Mouse (Mus musculus): ENCODE data around the gene Jazf1. TPM values are rescaled to one million over a fixed set of nuclear protein-coding genes. Genes with fewer than 3 reads are reported as not detected.

The Jazf1 gene
- total and polyA plus RNA-seq, 3 experiments, result not detected

DNA sequence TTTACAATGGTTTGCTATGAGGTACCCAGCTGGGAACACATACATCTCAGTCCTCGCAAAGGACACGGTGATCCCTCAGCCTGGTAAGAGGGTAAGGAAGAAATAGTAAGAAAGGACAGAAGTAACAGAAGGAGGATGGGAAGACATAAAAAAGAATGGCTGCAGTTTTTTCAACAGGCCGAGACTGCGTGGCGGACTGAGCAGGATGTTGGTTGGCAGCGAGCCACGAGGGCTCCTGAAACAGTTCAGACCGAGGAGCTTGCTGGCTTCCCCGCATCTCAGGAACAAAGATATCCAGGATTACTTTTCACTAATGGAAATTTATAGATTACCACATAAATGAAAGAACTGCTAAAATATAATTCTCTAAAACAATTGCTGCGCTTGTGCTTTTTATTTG is 131.4 kb downstream of the Jazf1 start:
- Histone ChIP-seq H3K79me2 (ENCODE audit: control insufficient read depth, insufficient read depth, low read length, poor library complexity) (no peaks in the 10 kb centered on the region), H3K4me1 (ENCODE audit: control insufficient read depth in 1 of 2, insufficient read depth in 2 of 2, low read length in 2 of 2) (no peaks in the 10 kb centered on the region), H3K9ac (ENCODE audit: control insufficient read depth, low read depth, low read length, poor library complexity, severe bottlenecking) (no peak overlapping the region), H3K27me3 (ENCODE audit: control insufficient read depth in 1 of 2, insufficient read depth in 2 of 2, low read length in 2 of 2) (peaks cover 0 to 2% of the 10 kb centered on the region in 2 experiments; a peak in 1 of 4 replicates), H3K36me3 (ENCODE audit: control insufficient read depth in 1 of 2, insufficient read depth in 2 of 2, low read length in 2 of 2) (no peaks in the 10 kb centered on the region), H3K27ac (ENCODE audit: control insufficient read depth, low read depth, low read length) (no peak overlapping the region), H3K9me3 (replicated peaks; ENCODE audit: insufficient read depth, low read length) (no peaks in the 10 kb centered on the region), H3K4me3 (ENCODE audit: control insufficient read depth in 1 of 2, insufficient read depth in 1 of 2, low read depth in 2 of 2, low read length in 2 of 2) (no peak overlapping the region)
- TF ChIP-seq MYB (IDR thresholded peaks at IDR 0.05; ENCODE audit: low read depth, low read length), result no peak
- TF ChIP-seq CTCF (IDR thresholded peaks at IDR 0.05 in 2 of 3, conservative IDR thresholded peaks at IDR 0.05 in 1 of 3; ENCODE audit: control insufficient read depth in 1 of 3, insufficient read depth in 1 of 3, low read depth in 2 of 3, low read length in 3 of 3, poor library complexity in 1 of 3, severe bottlenecking in 1 of 3), result no peak
- TF ChIP-seq ZNF384 (IDR thresholded peaks at IDR 0.05; ENCODE audit: low read depth, low read length), result no peak
- no peak for TF ChIP-seq ETS1 (IDR thresholded peaks at IDR 0.05; ENCODE audit: low read depth, low read length)
- no peak for TF ChIP-seq USF1 (IDR thresholded peaks at IDR 0.05; ENCODE audit: low read depth, low read length)
- TF ChIP-seq MYC (IDR thresholded peaks at IDR 0.05; ENCODE audit: low read depth, low read length), result no peak
- TF ChIP-seq RCOR1 (IDR thresholded peaks at IDR 0.05; ENCODE audit: low read depth, low read length), result no peak
- TF ChIP-seq BHLHE40 (IDR thresholded peaks at IDR 0.05; ENCODE audit: borderline replicate concordance, low read depth, low read length), result no peak
- TF ChIP-seq USF2 (IDR thresholded peaks at IDR 0.05; ENCODE audit: borderline replicate concordance in 1 of 2, insufficient read depth in 1 of 2, low read depth in 1 of 2, low read length in 2 of 2), result no peak
- TF ChIP-seq ZC3H11A (IDR thresholded peaks at IDR 0.05; ENCODE audit: low read depth, low read length), result no peak
- no peak for TF ChIP-seq NELFE (IDR thresholded peaks at IDR 0.05; ENCODE audit: low read depth, low read length)
- no peak for TF ChIP-seq JUND (IDR thresholded peaks at IDR 0.05; ENCODE audit: low read depth, low read length)
- no peak for TF ChIP-seq POLR2AphosphoS5 (IDR thresholded peaks at IDR 0.05; ENCODE audit: borderline replicate concordance, low read depth, low read length)
- no peak for DNase-seq (ENCODE audit: low read depth, low spot score)

DNA sequence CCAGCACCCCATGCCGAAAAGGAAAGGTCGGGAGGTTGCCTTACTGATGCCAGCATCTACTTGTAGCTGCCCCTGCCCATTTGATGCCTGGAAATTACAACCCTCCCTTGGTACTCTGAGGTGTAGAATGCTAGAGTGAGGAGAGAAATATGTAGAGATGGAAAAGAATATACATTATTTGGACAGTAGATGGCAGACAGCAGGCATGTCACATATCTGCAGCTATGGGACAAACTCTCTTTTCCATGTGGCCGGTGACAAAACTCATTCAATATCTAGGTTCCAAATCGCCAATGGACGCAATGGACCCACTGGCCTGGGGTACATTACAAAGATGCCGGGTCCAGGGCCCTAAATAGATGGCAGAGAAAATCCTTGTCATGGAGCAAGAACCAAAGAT is 134.4 kb downstream of the Jazf1 start:
- no peak overlapping the region for H3K27ac ChIP-seq (ENCODE audit: control insufficient read depth, low read depth, low read length)
- H3K9me3 ChIP-seq (replicated peaks; ENCODE audit: insufficient read depth, low read length), result no peaks in the 10 kb centered on the region
- H3K4me1 ChIP-seq (ENCODE audit: control insufficient read depth in 1 of 2, insufficient read depth in 2 of 2, low read length in 2 of 2), result no peaks in the 10 kb centered on the region
- peaks cover 0 to 2% of the 10 kb centered on the region in 2 experiments; a peak in 1 of 4 replicates for H3K27me3 ChIP-seq (ENCODE audit: control insufficient read depth in 1 of 2, insufficient read depth in 2 of 2, low read length in 2 of 2)
- no peak for DNase-seq (ENCODE audit: low read depth, low spot score)
- no peaks in the 10 kb centered on the region for H3K36me3 ChIP-seq (ENCODE audit: control insufficient read depth in 1 of 2, insufficient read depth in 2 of 2, low read length in 2 of 2)
- no peak overlapping the region for H3K4me3 ChIP-seq (ENCODE audit: control insufficient read depth in 1 of 2, insufficient read depth in 1 of 2, low read depth in 2 of 2, low read length in 2 of 2)
- TF ChIP-seq POLR2AphosphoS2 (IDR thresholded peaks at IDR 0.05; ENCODE audit: low read length) (no peak), CHD1 (IDR thresholded peaks at IDR 0.05; ENCODE audit: low read depth, low read length) (no peak), POLR2A (IDR thresholded peaks at IDR 0.05; ENCODE audit: control insufficient read depth in 1 of 2, insufficient read depth in 1 of 2, low read depth in 1 of 2, low read length in 2 of 2, poor library complexity in 1 of 2) (no peak), RAD21 (IDR thresholded peaks at IDR 0.05; ENCODE audit: low read depth, low read length) (no peak), HCFC1 (IDR thresholded peaks at IDR 0.05; ENCODE audit: low read depth, low read length) (no peak), CTCF (IDR thresholded peaks at IDR 0.05 in 2 of 3, conservative IDR thresholded peaks at IDR 0.05 in 1 of 3; ENCODE audit: control insufficient read depth in 1 of 3, insufficient read depth in 1 of 3, low read depth in 2 of 3, low read length in 3 of 3, poor library complexity in 1 of 3, severe bottlenecking in 1 of 3) (no peak), CHD2 (IDR thresholded peaks at IDR 0.05; ENCODE audit: low read length) (no peak), TAL1 (IDR thresholded peaks at IDR 0.05; ENCODE audit: low read length) (no peak), NRF1 (IDR thresholded peaks at IDR 0.05; ENCODE audit: insufficient read depth, low read depth, low read length, poor library complexity, severe bottlenecking) (no peak), TBP (IDR thresholded peaks at IDR 0.05; ENCODE audit: low read depth, low read length) (no peak), MYB (IDR thresholded peaks at IDR 0.05; ENCODE audit: low read depth, low read length) (no peak), MEF2A (IDR thresholded peaks at IDR 0.05; ENCODE audit: extremely low read depth, insufficient replicate concordance, low read depth, low read length, poor library complexity, severe bottlenecking) (no peak)
- no peak overlapping the region for H3K9ac ChIP-seq (ENCODE audit: control insufficient read depth, low read depth, low read length, poor library complexity, severe bottlenecking)
- H3K79me2 ChIP-seq (ENCODE audit: control insufficient read depth, insufficient read depth, low read length, poor library complexity), result no peaks in the 10 kb centered on the region
